Mouse (Mus musculus) embryonic facial prominence, embryonic 12.5 days (tissue): ENCODE data around the gene Pgpep1. TPM values are rescaled to one million over a fixed set of nuclear protein-coding genes. Genes with fewer than 3 reads are reported as not detected.

Experiments used
- ATAC-seq: fragments of 200-750 bp; cut with Nextera tagmentation; 2 replicates; pipeline ENCODE4 v1.8.0; 2017; ENCODE audit not compliant: insufficient number of reproducible peaks, insufficient read depth, low FRiP score, low TSS enrichment
- H3K27ac ChIP-seq: fragments of 300-500 bp; sonication (generic); 2 replicates; pipeline ENCODE4 v1.5.1; 2016; ENCODE audit warnings: mild to moderate bottlenecking
- H3K27me3 ChIP-seq: fragments of 300-500 bp; sonication (generic); 2 replicates; pipeline ENCODE4 v1.6.1; 2016; ENCODE audit warnings: mild to moderate bottlenecking, moderate library complexity
- H3K36me3 ChIP-seq: fragments of 300-500 bp; sonication (generic); 2 replicates; pipeline ENCODE4 v1.6.1; 2016; ENCODE audit warnings: mild to moderate bottlenecking
- H3K4me1 ChIP-seq: fragments of 300-500 bp; sonication (generic); 2 replicates; pipeline ENCODE4 v1.6.1; 2016
- H3K4me2 ChIP-seq: fragments of 300-500 bp; sonication (generic); replicated peaks from 2 replicates; pipeline ENCODE4 v1.6.1; 2016; ENCODE audit warnings: mild to moderate bottlenecking, moderate library complexity
- H3K4me3 ChIP-seq: fragments of 300-500 bp; sonication (generic); 2 replicates; pipeline ENCODE4 v1.5.1; 2016; ENCODE audit warnings: mild to moderate bottlenecking
- H3K9ac ChIP-seq: fragments of 300-500 bp; sonication (generic); 2 replicates; pipeline ENCODE4 v1.6.1; 2016; ENCODE audit warnings: mild to moderate bottlenecking, moderate library complexity
- H3K9me3 ChIP-seq: fragments of 300-500 bp; sonication (generic); 2 replicates; pipeline ENCODE4 v1.6.1; 2016; ENCODE audit warnings: mild to moderate bottlenecking, moderate library complexity
- WGBS: fragments of 180-500 bp; shearing (Covaris S2); methylation state at CpG from one replicate; pipeline ENCODE4 v1.1.7; 2016; 5-methylcytosine and 5-hydroxymethylcytosine counted together
- polyA plus RNA-seq: library from polyadenylated mRNA; unstranded; fragments of >200 nt; fragmentation: Nextera tagmentation; extraction: Ambion mirVana; gene quantifications from 2 replicates; pipeline ENCODE4 v1.2.1, GENCODE M21; 2016

The Pgpep1 gene
- polyA plus RNA-seq, 1 experiment from 2014 or later = 59.5 TPM

GRCm38 (mm10) chr8:70645501-70646224 is 14.5 kb downstream of the Pgpep1 start:
- 66% methylated on average over 17 of the region's 17 CpGs for WGBS
- Histone ChIP-seq H3K4me2 (no peak overlapping the region), H3K4me1 (peaks cover 15% of the 10 kb centered on the region), H3K4me3 (no peak overlapping the region), H3K9ac (peak overlapping the region; percentile 15; the same call in 1 of the 2 replicates), H3K36me3 (peaks cover 9% of the 10 kb centered on the region), H3K9me3 (no peaks in the 10 kb centered on the region), H3K27me3 (no peaks in the 10 kb centered on the region), H3K27ac (no peak overlapping the region)
- no peak for ATAC-seq

- H3K9ac ChIP-seq = no peak overlapping the region
- no peak overlapping the region for H3K4me3 ChIP-seq
- peaks cover 10% of the 10 kb centered on the region for H3K4me1 ChIP-seq
- H3K4me2 ChIP-seq = no peak overlapping the region
- 69% methylated on average over 2 of the region's 2 CpGs for WGBS
- ATAC-seq = no peak
- H3K27ac ChIP-seq = no peak overlapping the region
- H3K27me3 ChIP-seq = no peaks in the 10 kb centered on the region
- H3K36me3 ChIP-seq = no peaks in the 10 kb centered on the region
- H3K9me3 ChIP-seq = no peaks in the 10 kb centered on the region
Observed at GRCm38 (mm10) chr8:70644065-70644464, 16.1 kb downstream of the Pgpep1 start.

GRCm38 (mm10) chr8:70643019-70643418 is 17.2 kb downstream of the Pgpep1 start:
- 72% methylated on average over 3 of the region's 3 CpGs for WGBS
- Histone ChIP-seq H3K9ac (no peak overlapping the region), H3K4me1 (peaks cover 10% of the 10 kb centered on the region), H3K27ac (no peak overlapping the region), H3K4me2 (no peak overlapping the region), H3K9me3 (no peaks in the 10 kb centered on the region), H3K4me3 (no peak overlapping the region), H3K36me3 (no peaks in the 10 kb centered on the region), H3K27me3 (no peaks in the 10 kb centered on the region)
- ATAC-seq = no peak

GRCm38 (mm10) chr8:70638752-70639151 is 21.4 kb downstream of the Pgpep1 start:
- no peaks in the 10 kb centered on the region for H3K27me3 ChIP-seq
- no peaks in the 10 kb centered on the region for H3K36me3 ChIP-seq
- no peak overlapping the region for H3K27ac ChIP-seq
- H3K9ac ChIP-seq = no peak overlapping the region
- no peak overlapping the region for H3K4me2 ChIP-seq
- no peak for ATAC-seq
- WGBS = 79% methylated on average over 9 of the region's 9 CpGs
- peaks cover 11% of the 10 kb centered on the region; the same call in 1 of the 2 replicates for H3K4me1 ChIP-seq
- no peaks in the 10 kb centered on the region for H3K9me3 ChIP-seq
- H3K4me3 ChIP-seq = no peak overlapping the region

- H3K9me3 ChIP-seq = no peaks in the 10 kb centered on the region
- no peak overlapping the region for H3K4me2 ChIP-seq
- H3K36me3 ChIP-seq = no peaks in the 10 kb centered on the region
- 43% methylated on average over 8 of the region's 8 CpGs for WGBS
- H3K27ac ChIP-seq = no peak overlapping the region
- H3K27me3 ChIP-seq = peaks cover 10% of the 10 kb centered on the region; the same call in 1 of the 2 replicates
- 0 out of 2 replicates have a peak overlapping the region, but pooled peaks have one; percentile 1 for H3K9ac ChIP-seq
- ATAC-seq = no peak
- H3K4me1 ChIP-seq = peaks cover 12% of the 10 kb centered on the region; the same call in 1 of the 2 replicates
- no peak overlapping the region for H3K4me3 ChIP-seq
Observed at GRCm38 (mm10) chr8:70636838-70637237, 23.4 kb downstream of the Pgpep1 start.

- Histone ChIP-seq H3K9ac (no peak overlapping the region), H3K27me3 (peaks cover 22% of the 10 kb centered on the region), H3K4me1 (peaks cover 22% of the 10 kb centered on the region), H3K36me3 (no peaks in the 10 kb centered on the region), H3K4me2 (no peak overlapping the region), H3K9me3 (no peaks in the 10 kb centered on the region), H3K27ac (no peak overlapping the region), H3K4me3 (no peak overlapping the region)
- 75% methylated on average over 6 of the region's 6 CpGs for WGBS
- no peak for ATAC-seq
Observed at GRCm38 (mm10) chr8:70635527-70635926, 24.7 kb downstream of the Pgpep1 start.

GRCm38 (mm10) chr8:70634066-70634465 is 26.1 kb downstream of the Pgpep1 start:
- 56% methylated on average over 6 of the region's 6 CpGs for WGBS
- H3K9ac ChIP-seq = no peak overlapping the region
- H3K9me3 ChIP-seq = no peaks in the 10 kb centered on the region
- H3K4me3 ChIP-seq = no peak overlapping the region
- no peaks in the 10 kb centered on the region for H3K36me3 ChIP-seq
- no peak overlapping the region for H3K4me2 ChIP-seq
- no peak for ATAC-seq
- peaks cover 29% of the 10 kb centered on the region for H3K4me1 ChIP-seq
- peaks cover 22% of the 10 kb centered on the region for H3K27me3 ChIP-seq
- H3K27ac ChIP-seq = no peak overlapping the region

- 0 out of 2 replicates have a peak within 1 kb of the TSS, but pooled peaks have one; percentile 3 for H3K4me2 ChIP-seq
- no peaks in the 10 kb centered on the region for H3K36me3 ChIP-seq
- no peak within 1 kb of the TSS for H3K4me3 ChIP-seq
- H3K4me1 ChIP-seq = peaks cover 29% of the 10 kb centered on the region
- H3K27me3 ChIP-seq = peaks cover 22% of the 10 kb centered on the region
- H3K9ac ChIP-seq = no peak within 1 kb of the TSS; the same call in 1 of the 2 replicates
- no peaks in the 10 kb centered on the region for H3K9me3 ChIP-seq
- no peak within 1 kb of the TSS for H3K27ac ChIP-seq
- WGBS = 76% methylated on average over 6 of the region's 6 CpGs
- ATAC-seq = no peak
Observed at GRCm38 (mm10) chr8:70632346-70632892, 27.8 kb downstream of the Pgpep1 start, which contains the start of gene Gdf15. Gene Gdf15, minus strand, starts transcription at chr8:70632456.

GRCm38 (mm10) chr8:70631436-70631835 is 28.8 kb downstream of the Pgpep1 start:
- Histone ChIP-seq H3K4me1 (peaks cover 24% of the 10 kb centered on the region), H3K9me3 (no peaks in the 10 kb centered on the region), H3K4me3 (no peak overlapping the region), H3K27ac (no peak overlapping the region), H3K4me2 (0 out of 2 replicates have a peak overlapping the region, but pooled peaks have one; percentile 3), H3K36me3 (no peaks in the 10 kb centered on the region), H3K27me3 (peaks cover 22% of the 10 kb centered on the region), H3K9ac (no peak overlapping the region)
- 21% methylated on average over 24 of the region's 24 CpGs for WGBS
- ATAC-seq = no peak

- no peak overlapping the region; the same call in 1 of the 2 replicates for H3K9ac ChIP-seq
- no peak for ATAC-seq
- no peaks in the 10 kb centered on the region for H3K9me3 ChIP-seq
- no peak overlapping the region for H3K27ac ChIP-seq
- H3K4me2 ChIP-seq = peak overlapping the region; percentile 63; the same call in 1 of the 2 replicates
- H3K27me3 ChIP-seq = peaks cover 22% of the 10 kb centered on the region
- 12% methylated on average over 22 of the region's 22 CpGs for WGBS
- peaks cover 24% of the 10 kb centered on the region for H3K4me1 ChIP-seq
- H3K36me3 ChIP-seq = no peaks in the 10 kb centered on the region
- no peak overlapping the region; the same call in 1 of the 2 replicates for H3K4me3 ChIP-seq
Observed at GRCm38 (mm10) chr8:70630532-70631381, 29.4 kb downstream of the Pgpep1 start.
